Mouse (Mus musculus): Measurements from ENCODE around the gene Trit1.

DNA sequence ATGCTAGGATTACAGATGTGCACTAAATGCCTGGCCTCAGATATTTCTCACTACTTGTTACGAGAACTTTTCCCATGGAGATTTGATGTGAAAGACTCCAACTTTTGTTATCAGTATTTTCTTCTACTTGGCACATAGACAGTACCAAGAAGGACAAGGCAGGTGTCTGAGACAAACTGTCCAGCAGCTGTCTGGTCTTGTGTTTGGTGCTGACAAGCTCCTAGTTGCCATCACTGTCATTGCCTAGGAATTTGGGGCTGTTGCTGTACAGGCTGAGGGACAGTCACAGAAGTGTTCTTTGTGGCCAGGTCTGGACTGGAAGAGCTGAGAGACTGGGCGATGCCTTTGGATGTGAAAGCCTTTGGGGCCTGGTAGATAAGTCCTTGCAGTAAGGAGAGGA lies 19.2 kb downstream of the Trit1 start:
- TF ChIP-seq CTCF (IDR thresholded peaks at IDR 0.05; ENCODE audit: extremely low read depth, insufficient read depth, insufficient read length, insufficient replicate concordance) (no peak), POLR2A (IDR thresholded peaks at IDR 0.05; ENCODE audit: low read depth, low read length) (no peak)
